Comparison of ENCODE assay signal across 9 mouse cellular contexts in genomic region chr5:27841701-27842295, GRCm38 (mm10). TPM values are rescaled to one million over a fixed set of nuclear protein-coding genes. Genes with fewer than 3 reads are reported as not detected.
DNase-seq lines count a peak whose midpoint lies in the region; ATAC-seq and TF ChIP-seq lines count a peak whose summit lies in the region.
"Had no signal": no experiment of that assay in that cellular context is flagged by ENCODE, and none has a peak within 500 bp of the region (broad histone marks: within the 10 kb centered on the region; RNA-seq: fewer than 3 reads in every experiment).

Gene Htr5a, plus strand, starts transcription at chr5:27842149.

- no peak within 1 kb of the TSS for H3K27ac ChIP-seq in gastrocnemius, adult 2 months
- no peak within 1 kb of the TSS for H3K27ac ChIP-seq in forebrain, embryonic 14.5 days (ENCODE audit: low read depth, low read length)
- H3K27ac ChIP-seq in kidney, embryonic 15.5 days, result no peak within 1 kb of the TSS
- H3K27ac ChIP-seq in limb, embryonic 13.5 days, result no peak within 1 kb of the TSS

- DNase-seq in gastrocnemius, postnatal 14 days, result peak; percentile 7
- no peak for DNase-seq in gastrocnemius, adult 2 months
- DNase-seq in cerebellum, adult 11 months, result peak; percentile 7
- DNase-seq in forebrain, embryonic 14.5 days (ENCODE audit: low spot score), result peak; percentile 59
- DNase-seq in right cerebral cortex, postnatal 36 days (ENCODE audit: low spot score in 2 of 2), result peak; percentile 61 to 74

- 4% methylated on average over 25 of the region's 25 CpGs for WGBS in forebrain, embryonic 14.5 days
- WGBS in kidney, embryonic 15.5 days, result 6% methylated on average over 25 of the region's 25 CpGs
- WGBS in limb, embryonic 13.5 days, result 4% methylated on average over 25 of the region's 25 CpGs

- H3K4me3 ChIP-seq in gastrocnemius, adult 2 months, result no peak within 1 kb of the TSS
- H3K4me3 ChIP-seq in forebrain, embryonic 14.5 days (ENCODE audit: low read depth, low read length), result peak within 1 kb of the TSS; percentile 37
- H3K4me3 ChIP-seq in kidney, embryonic 15.5 days (replicated peaks), result peak within 1 kb of the TSS; percentile 19; the same call in 1 of the 2 replicates
- 0 out of 2 replicates have a peak within 1 kb of the TSS, but pooled peaks have one; percentile 15 for H3K4me3 ChIP-seq in limb, embryonic 13.5 days

- peak; percentile 88 for ATAC-seq in forebrain, embryonic 14.5 days
- ATAC-seq in kidney, embryonic 15.5 days (replicated peaks; ENCODE audit: low FRiP score), result peak; percentile 80
- ATAC-seq in limb, embryonic 13.5 days (ENCODE audit: low FRiP score, low read depth), result peak; percentile 82
- no peak for ATAC-seq in CD4-positive, CD25-positive, alpha-beta regulatory T cell, adult 4 months

- no peaks in the 10 kb centered on the region; the same call in 1 of the 2 replicates for H3K4me1 ChIP-seq in forebrain, embryonic 14.5 days (ENCODE audit: control insufficient read depth, insufficient read depth, low read length)
- H3K4me1 ChIP-seq in kidney, embryonic 15.5 days, result peaks cover 6% of the 10 kb centered on the region
- no peaks in the 10 kb centered on the region for H3K4me1 ChIP-seq in limb, embryonic 13.5 days

- peak within 1 kb of the TSS; percentile 62 for H3K4me2 ChIP-seq in forebrain, embryonic 14.5 days (ENCODE audit: low read length)
- peak within 1 kb of the TSS; percentile 54 for H3K4me2 ChIP-seq in kidney, embryonic 15.5 days
- H3K4me2 ChIP-seq in limb, embryonic 13.5 days (replicated peaks), result peak within 1 kb of the TSS; percentile 49

- TF ChIP-seq CTCF in gastrocnemius, adult 2 months (IDR thresholded peaks at IDR 0.05), result no peak

- no peaks in the 10 kb centered on the region for H3K9me3 ChIP-seq in forebrain, embryonic 14.5 days (replicated peaks; ENCODE audit: control insufficient read depth, low read length)
- H3K9me3 ChIP-seq in kidney, embryonic 15.5 days (replicated peaks), result no peaks in the 10 kb centered on the region
- H3K9me3 ChIP-seq in limb, embryonic 13.5 days, result no peaks in the 10 kb centered on the region

- intact Hi-C loops in gastrocnemius, postnatal 14 days (cut with DNase I; ENCODE audit: low total_unique reads), result no loop called here
- intact Hi-C loops in gastrocnemius, adult 2 months (cut with DNase I), result no loop called here

- H3K36me3 ChIP-seq in forebrain, embryonic 14.5 days (ENCODE audit: control insufficient read depth, insufficient read depth, low read length), result no peaks in the 10 kb centered on the region
- no peaks in the 10 kb centered on the region for H3K36me3 ChIP-seq in kidney, embryonic 15.5 days
- no peaks in the 10 kb centered on the region for H3K36me3 ChIP-seq in limb, embryonic 13.5 days

- peak within 1 kb of the TSS; percentile 58 for H3K9ac ChIP-seq in forebrain, embryonic 14.5 days (ENCODE audit: low read length)
- H3K9ac ChIP-seq in kidney, embryonic 15.5 days, result no peak within 1 kb of the TSS
- H3K9ac ChIP-seq in limb, embryonic 13.5 days, result no peak within 1 kb of the TSS

- 0 out of 2 replicates have a peak, but pooled peaks cover 4% of the 10 kb centered on the region for H3K27me3 ChIP-seq in forebrain, embryonic 14.5 days (replicated peaks; ENCODE audit: control insufficient read depth, insufficient read depth, low read length)
- peaks cover 34% of the 10 kb centered on the region for H3K27me3 ChIP-seq in kidney, embryonic 15.5 days
- H3K27me3 ChIP-seq in limb, embryonic 13.5 days, result peaks cover 37% of the 10 kb centered on the region

RNA-seq across cellular contexts. Expression of gene Htr5a, which starts in this region (rescaled TPM):
- not detected for total RNA-seq in gastrocnemius, postnatal 14 days (2021)
- total RNA-seq in gastrocnemius, adult 2 months (2021), result not detected
- 0.71 and 0.77 TPM in 2 replicates for polyA plus RNA-seq in forebrain, embryonic 14.5 days (2014; fragmentation: Nextera tagmentation; extraction: Ambion mirVana)
- not detected in 2 replicates for polyA plus RNA-seq in kidney, embryonic 15.5 days (2015; fragmentation: Nextera tagmentation; extraction: Ambion mirVana)
- not detected in 2 replicates for polyA plus RNA-seq in limb, embryonic 13.5 days (2015; fragmentation: Nextera tagmentation; extraction: Ambion mirVana)
- polyA plus RNA-seq in CD4-positive, CD25-positive, alpha-beta regulatory T cell, adult 4 months (2017; shearing (Covaris generic)), result not detected
- polyA plus RNA-seq: heart, embryonic 16.5 days had no signal

Comparison
In these comparisons a context has a peak if more than half of its experiments do, and no peak if none do; other contexts are left out.
1. Peak in DNase-seq in gastrocnemius, postnatal 14 days; RNA of the gene not detected or under 1 TPM.
2. Peak in DNase-seq, ATAC-seq, H3K4me3 ChIP-seq, H3K9ac ChIP-seq and H3K4me2 ChIP-seq in forebrain, embryonic 14.5 days; RNA of the gene not detected or under 1 TPM.
3. Peak in ATAC-seq, H3K4me3 ChIP-seq and H3K4me2 ChIP-seq in kidney, embryonic 15.5 days; RNA of the gene not detected or under 1 TPM.
4. Peak in ATAC-seq, H3K4me3 ChIP-seq and H3K4me2 ChIP-seq in limb, embryonic 13.5 days; RNA of the gene not detected or under 1 TPM.